Mouse (Mus musculus) fat pad, adult 2 months (tissue): ENCODE data around the gene Lrrk1.

Experiments used
- DNase-seq: peaks from one replicate; pipeline ENCODE4 v3.0.0-alpha.2; 2011; ENCODE audit warnings: low read depth, low spot score; ENCODE audit errors: extremely low read depth

Gene Lrrk1

DNA sequence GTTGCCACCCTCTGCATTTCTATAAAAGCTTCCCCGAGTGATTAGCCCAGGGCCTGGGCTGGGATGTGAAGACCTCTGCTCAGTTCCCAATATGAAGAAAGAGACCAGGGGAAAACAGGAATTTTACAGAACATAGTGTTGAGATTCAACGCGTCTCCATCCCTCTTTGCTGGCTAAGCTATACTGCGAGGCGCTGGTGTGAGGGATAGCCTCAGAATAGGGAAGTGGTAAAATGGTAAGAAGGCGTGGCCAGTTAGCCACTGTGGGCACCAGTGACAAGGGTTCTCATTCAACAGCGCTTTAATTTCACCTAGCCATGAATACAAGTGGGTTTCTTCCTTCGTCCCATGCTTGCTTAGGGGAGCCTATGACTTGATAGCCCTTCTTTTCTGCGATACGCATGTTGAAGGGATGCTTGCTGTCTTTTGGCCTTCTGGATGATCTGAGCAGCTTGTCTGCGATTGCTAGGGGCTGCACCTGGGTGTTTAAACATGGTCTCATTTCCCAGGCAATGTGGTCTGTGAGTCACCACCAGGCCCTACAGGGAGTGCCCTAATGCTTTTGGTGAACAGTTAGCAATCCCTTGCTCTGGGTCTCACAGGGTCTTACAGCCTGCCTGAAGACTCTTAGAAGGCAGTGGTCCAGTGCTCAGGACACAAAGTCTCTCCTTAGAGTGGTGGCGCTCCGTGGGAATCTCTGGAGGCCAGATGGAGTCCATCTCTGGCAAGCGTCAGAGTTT is 84.1 kb downstream of the Lrrk1 start:
- DNase-seq, result no peak

DNA sequence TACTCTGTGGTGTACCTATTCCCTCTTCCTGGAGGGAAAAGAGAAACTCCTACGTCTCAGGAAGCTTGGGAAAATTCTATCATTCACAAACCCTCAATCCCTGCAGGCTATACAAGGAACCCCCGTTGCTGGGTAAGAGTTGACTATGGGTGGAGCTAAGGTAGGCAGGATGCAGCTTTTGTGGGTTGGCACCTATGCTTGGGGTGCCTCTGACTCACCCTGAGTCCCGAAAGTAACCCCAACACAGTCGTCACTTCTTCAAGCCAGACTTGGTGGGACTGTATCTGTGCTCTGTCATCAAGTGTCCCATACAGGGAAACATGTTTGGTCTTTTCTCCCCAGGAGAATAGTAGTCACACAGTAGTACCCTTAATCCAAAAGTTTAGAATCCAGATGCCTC is 86.7 kb downstream of the Lrrk1 start:
- DNase-seq, result no peak

DNA sequence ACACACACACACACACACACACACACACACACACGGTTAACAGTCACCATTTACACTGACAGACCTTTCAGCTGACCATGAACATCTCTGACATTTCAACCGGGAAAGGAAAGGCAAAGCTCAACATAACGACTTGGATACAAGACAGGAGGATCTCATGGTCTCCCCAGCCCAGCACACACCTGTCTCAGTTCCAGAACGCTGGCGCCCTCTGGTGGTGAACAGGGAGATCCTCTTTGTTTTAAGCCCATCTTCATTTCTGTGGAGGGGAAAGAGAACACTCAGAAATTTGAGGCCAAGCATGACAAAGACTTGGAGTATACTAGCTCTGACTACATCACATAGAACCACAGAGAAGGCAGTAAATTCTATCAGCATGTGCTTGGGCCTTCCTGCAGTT is 87.5 kb downstream of the Lrrk1 start:
- DNase-seq, result no peak

DNA sequence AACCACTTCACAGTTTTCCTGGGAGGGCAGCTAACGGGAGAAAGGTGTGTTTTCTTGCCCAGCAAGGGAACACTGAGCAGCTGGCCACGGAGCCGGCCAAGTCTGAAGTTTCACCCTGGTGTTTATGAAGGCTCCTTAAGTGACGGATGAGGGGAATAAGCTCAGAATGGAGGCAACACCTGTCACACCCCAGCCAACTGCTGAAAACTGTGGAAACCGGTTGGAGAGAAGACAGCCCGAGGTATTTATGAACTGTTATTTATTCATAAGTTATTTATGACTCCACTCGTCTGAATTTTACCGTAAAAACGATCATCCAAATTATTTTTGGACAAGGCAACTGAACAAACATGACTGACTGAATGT is 90.5 kb downstream of the Lrrk1 start:
- no peak for DNase-seq

- DNase-seq, result no peak
Measured at GRCm38 (mm10) chr7:66296921-66297655, 91.1 kb downstream of the Lrrk1 start.

DNA sequence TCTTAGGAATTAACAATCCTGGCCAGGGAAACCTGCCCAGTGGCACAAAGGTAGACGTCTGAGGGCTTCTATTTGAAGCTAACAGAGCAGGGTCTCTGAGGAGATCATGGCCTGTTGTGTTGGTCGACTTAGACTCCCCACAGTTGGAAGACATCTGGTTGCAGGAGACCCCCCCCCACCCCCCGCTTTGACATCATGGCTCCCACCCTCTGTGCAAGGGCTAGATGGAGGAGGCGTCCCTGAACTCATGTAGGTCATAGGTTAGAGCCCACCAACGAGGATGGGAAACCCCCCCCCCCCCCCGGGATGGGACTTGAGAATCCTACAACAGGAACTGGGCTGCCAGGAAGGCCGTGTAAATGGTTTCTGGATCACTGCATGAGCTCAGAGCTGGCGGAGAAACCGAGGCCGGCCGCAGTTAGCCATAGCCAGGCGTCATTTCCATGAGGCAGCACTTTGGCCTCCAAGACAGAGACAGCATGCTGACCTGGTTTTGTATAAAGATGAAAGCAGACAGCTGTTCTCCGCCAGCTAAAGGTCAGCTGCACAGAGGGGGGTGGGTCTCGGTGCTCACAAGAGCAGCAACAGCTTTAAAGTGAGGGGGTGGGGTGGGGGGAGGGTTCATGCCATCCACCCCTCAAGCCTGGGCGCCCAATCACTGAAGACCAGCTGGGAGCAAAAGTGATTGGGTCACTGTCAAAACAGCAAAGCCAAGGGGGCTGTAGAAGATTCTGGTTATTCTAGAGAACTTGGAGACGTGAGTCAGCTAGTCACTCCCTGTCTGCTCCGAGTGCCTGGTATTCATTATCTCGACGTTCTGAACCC is 95.4 kb downstream of the Lrrk1 start:
- DNase-seq, result no peak

DNA sequence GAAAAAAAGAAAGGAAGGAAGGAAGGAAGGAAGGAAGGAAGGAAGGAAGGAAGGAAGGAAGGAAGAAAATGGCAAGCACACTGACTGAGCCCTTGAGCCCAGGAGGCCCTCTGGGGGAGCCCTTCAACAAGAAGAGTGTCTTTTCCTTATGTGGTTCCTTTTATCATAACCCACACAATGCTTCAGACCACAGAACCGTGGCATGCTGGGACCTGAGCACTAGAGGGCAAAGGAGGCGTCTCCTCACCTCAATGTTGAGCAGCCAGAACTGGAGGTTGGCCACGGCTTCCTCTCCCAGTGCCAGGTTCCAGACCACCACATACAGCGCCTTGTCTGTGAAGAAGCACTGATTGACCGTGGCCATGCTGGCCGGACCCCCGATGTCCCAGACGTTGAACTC is 96.1 kb downstream of the Lrrk1 start:
- DNase-seq, result no peak

- DNase-seq, result no peak
Measured at GRCm38 (mm10) chr7:66282984-66283612, 105.1 kb downstream of the Lrrk1 start.

GRCm38 (mm10) chr7:66282265-66282664 is 105.9 kb downstream of the Lrrk1 start:
- DNase-seq, result no peak

- no peak for DNase-seq
Measured at GRCm38 (mm10) chr7:66278001-66278400, 110.1 kb downstream of the Lrrk1 start.

- no peak for DNase-seq
Measured at GRCm38 (mm10) chr7:66273494-66273893, 114.7 kb downstream of the Lrrk1 start.

GRCm38 (mm10) chr7:66271226-66271625 is 116.9 kb downstream of the Lrrk1 start:
- DNase-seq, result no peak

DNA sequence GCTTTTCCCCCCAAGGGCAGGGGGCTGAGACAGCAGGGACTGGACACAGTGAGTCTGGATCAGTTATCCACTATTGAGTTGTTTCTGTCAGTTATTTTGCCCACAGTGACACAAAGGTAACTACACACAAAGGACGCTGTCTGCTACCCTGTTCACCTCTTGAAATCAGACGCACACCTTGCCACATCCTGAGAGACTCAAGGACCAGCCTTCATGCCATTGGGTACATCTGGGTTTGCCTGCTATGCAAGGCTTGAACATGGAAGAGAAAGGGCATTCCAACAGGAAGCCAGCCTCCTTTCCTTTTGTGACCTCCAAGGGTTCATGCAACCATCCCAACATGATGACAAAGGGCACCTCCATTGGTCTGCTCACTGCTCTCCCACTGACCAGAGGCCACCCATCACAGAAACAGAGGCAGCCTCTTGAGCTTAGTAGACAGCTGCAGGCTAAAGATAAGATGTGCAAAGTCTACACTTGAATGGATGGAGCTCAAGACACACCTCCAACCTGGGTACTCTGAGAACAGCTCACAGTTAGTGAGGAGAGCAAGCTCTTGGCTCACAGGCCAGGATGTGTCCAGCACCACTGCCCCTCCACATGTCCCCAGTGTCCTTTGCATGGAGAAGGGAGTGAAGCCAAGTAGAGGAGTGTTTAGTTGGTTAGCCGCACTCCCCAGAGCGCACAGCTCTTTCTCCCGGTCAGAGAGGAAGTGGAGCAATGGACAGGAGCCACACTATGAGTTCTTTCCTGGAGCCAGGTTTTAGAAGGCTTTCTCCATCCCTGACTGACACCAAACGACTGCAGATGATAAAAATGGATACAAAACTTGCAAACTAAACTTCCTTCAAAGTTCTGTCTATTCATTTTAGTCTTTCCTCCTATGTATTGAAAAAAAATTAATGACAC is 121.0 kb downstream of the Lrrk1 start:
- DNase-seq, result no peak

GRCm38 (mm10) chr7:66263421-66263820 is 124.7 kb downstream of the Lrrk1 start:
- DNase-seq, result no peak

DNA sequence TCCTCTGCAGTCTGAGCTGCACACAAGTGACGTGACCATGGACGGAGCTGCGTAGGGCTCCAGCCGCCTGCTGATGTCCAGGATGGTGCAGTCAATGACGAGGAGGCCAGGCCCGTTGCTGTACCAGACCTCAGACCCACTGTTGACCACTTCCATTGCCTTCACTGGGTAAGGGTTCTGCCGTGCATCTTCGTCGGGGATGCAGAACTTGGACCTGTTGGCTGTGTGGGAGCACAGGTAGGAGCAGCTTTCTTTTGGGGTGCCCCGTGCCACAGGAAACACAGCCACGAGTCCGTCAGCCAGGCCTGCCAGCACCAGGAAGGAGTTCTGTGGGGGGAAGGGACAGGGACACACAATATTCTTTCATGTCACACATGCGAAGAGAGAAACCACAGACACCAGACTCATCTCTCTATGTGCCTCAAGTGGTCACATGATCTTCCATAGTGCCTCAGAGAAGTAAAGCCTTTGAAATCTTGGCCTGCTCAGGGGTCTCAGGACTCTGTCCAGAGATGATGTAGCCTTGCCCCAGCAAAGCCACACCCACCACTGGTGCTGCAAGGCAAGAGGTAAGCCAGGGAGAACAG is 125.5 kb downstream of the Lrrk1 start:
- no peak for DNase-seq

GRCm38 (mm10) chr7:66260763-66261390 is 127.3 kb downstream of the Lrrk1 start:
- DNase-seq, result no peak

- no peak for DNase-seq
Measured at GRCm38 (mm10) chr7:66260295-66260694, 127.9 kb downstream of the Lrrk1 start.

DNA sequence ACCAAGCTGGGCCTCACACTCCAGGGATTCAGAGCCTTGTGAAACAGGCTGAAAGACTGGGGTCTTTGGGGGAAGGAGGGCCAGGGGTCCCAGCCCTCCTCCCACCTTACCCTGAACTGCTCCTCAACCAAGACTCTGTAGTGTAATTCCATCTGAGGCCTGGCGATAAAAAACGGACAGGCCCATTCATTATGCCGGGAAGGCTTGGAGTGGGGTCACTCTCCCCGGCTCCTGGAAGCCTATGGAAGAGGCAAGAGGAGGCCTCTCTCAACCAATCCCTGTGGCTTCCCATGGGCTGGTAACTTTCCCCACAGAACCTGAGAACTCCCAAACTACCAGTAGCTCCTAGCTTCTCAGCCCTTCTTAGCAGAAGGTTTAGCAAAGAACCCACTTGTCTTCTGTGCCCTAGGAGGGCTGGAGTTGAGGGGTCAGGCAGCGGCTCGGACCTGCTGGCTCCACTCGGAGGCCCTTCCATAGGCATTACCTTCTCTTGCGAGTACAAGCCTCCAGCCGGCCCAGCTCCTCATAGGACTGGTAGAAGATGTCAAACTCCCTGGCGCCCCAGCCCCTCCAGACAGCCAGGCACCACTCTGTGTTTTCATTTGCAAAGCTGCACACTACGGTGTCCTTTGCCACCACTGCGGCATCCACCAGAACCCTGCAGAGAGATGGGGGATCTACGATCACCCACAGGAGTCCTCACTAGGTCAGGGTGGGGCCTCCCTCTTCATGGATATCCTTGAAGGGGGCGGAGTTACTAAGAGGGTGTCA is 128.5 kb downstream of the Lrrk1 start:
- no peak for DNase-seq

GRCm38 (mm10) chr7:66258997-66259396 is 129.2 kb downstream of the Lrrk1 start:
- no peak for DNase-seq
